Mouse (Mus musculus) lung, postnatal 0 days (tissue): ENCODE results near the gene Nfia. TPM values are rescaled to one million over a fixed set of nuclear protein-coding genes. Genes with fewer than 3 reads are reported as not detected.
A peak's percentile ranks its signal among the peaks of the same experiment; 100 is the strongest.

Experiments used
- ATAC-seq: fragments of 200-750 bp; cut with Nextera tagmentation; 2 replicates; pipeline ENCODE4 v1.8.0; 2017; ENCODE audit warnings: moderate library complexity
- DNase-seq: peaks from one replicate; pipeline ENCODE4 v3.0.0-alpha.2; 2016; ENCODE audit warnings: low spot score
- H3K27ac ChIP-seq: fragments of 300-500 bp; sonication (generic); 2 replicates; pipeline ENCODE4 v1.5.1; 2014; ENCODE audit warnings: antibody characterized with exemption, mild to moderate bottlenecking, low read length, mixed read lengths
- H3K27me3 ChIP-seq: fragments of 300-500 bp; sonication (generic); replicated peaks from 2 replicates; pipeline ENCODE4 v1.6.1; 2014; ENCODE audit warnings: low read length, mixed read lengths; ENCODE audit not compliant: insufficient read depth
- H3K36me3 ChIP-seq: fragments of 300-500 bp; sonication (generic); 2 replicates; pipeline ENCODE4 v1.6.1; 2014; ENCODE audit warnings: low read length, mixed read lengths; ENCODE audit not compliant: insufficient read depth
- H3K4me1 ChIP-seq: fragments of 300-500 bp; sonication (generic); 2 replicates; pipeline ENCODE4 v1.6.1; 2014; ENCODE audit warnings: antibody characterized with exemption, low read depth, low read length, mixed read lengths; ENCODE audit not compliant: insufficient read depth
- H3K4me2 ChIP-seq: fragments of 300-500 bp; sonication (generic); replicated peaks from 2 replicates; pipeline ENCODE4 v1.6.1; 2014; ENCODE audit warnings: low read depth, mild to moderate bottlenecking, low read length, moderate library complexity, mixed read lengths
- H3K4me3 ChIP-seq: fragments of 300-500 bp; sonication (generic); 2 replicates; pipeline ENCODE4 v1.5.1; 2014; ENCODE audit warnings: low read depth, low read length
- H3K9ac ChIP-seq: fragments of 300-500 bp; sonication (generic); replicated peaks from 2 replicates; pipeline ENCODE4 v1.6.1; 2014; ENCODE audit warnings: low read depth, mild to moderate bottlenecking
- H3K9me3 ChIP-seq: fragments of 300-500 bp; sonication (generic); 2 replicates; pipeline ENCODE4 v1.6.1; 2016; ENCODE audit warnings: low read length, mixed read lengths
- CTCF ChIP-seq: IDR thresholded peaks from 2 replicates; pipeline ENCODE4 v1.5.1; 2016; ENCODE audit warnings: antibody characterized with exemption, mild to moderate bottlenecking
- EP300 ChIP-seq: IDR thresholded peaks from 2 replicates; pipeline ENCODE4 v1.6.1; 2016; ENCODE audit warnings: antibody characterized with exemption, mild to moderate bottlenecking, control low read depth
- WGBS: fragments of 180-500 bp; shearing (Covaris S2); extraction: QIAGEN DNeasy Blood & Tissue Kit; methylation state at CpG from one replicate; pipeline ENCODE4 v1.1.7; 2014; 5-methylcytosine and 5-hydroxymethylcytosine counted together
- polyA plus RNA-seq: library from polyadenylated mRNA; unstranded; fragments of >200 nt; fragmentation: Nextera tagmentation; extraction: Ambion mirVana; gene quantifications from 2 replicates; pipeline ENCODE4 v1.2.1, GENCODE M21; 2015

Gene Nfia
- polyA plus RNA-seq, 1 experiment from 2014 or later, result 40.5 TPM

GRCm38 (mm10) chr4:97785547-97786271 is 13.2 kb downstream of the Nfia start:
- Histone ChIP-seq H3K27me3 (no peaks in the 10 kb centered on the region), H3K4me1 (0 out of 2 replicates have a peak, but pooled peaks cover 7% of the 10 kb centered on the region), H3K4me3 (no peak overlapping the region), H3K36me3 (peaks cover 7% of the 10 kb centered on the region; the same call in 1 of the 2 replicates), H3K27ac (no peak overlapping the region), H3K4me2 (no peak overlapping the region), H3K9me3 (no peaks in the 10 kb centered on the region), H3K9ac (no peak overlapping the region)
- TF ChIP-seq CTCF (no peak), EP300 (no peak)
- ATAC-seq (no peak), DNase-seq (no peak)
- 77% methylated on average over 8 of the region's 8 CpGs for WGBS

- 69% methylated on average over 8 of the region's 8 CpGs for WGBS
- no peak overlapping the region for H3K9ac ChIP-seq
- H3K27ac ChIP-seq, result no peak overlapping the region
- H3K4me3 ChIP-seq, result no peak overlapping the region
- H3K9me3 ChIP-seq, result no peaks in the 10 kb centered on the region
- H3K4me2 ChIP-seq, result no peak overlapping the region
- TF ChIP-seq EP300, result no peak
- TF ChIP-seq CTCF, result no peak
- H3K4me1 ChIP-seq, result 0 out of 2 replicates have a peak, but pooled peaks cover 6% of the 10 kb centered on the region
- H3K36me3 ChIP-seq, result peaks cover 7% of the 10 kb centered on the region; the same call in 1 of the 2 replicates
- no peaks in the 10 kb centered on the region for H3K27me3 ChIP-seq
- DNase-seq, result no peak
- no peak for ATAC-seq
These were observed 14.0 kb downstream of the Nfia start for GRCm38 (mm10) chr4:97786571-97786970.

GRCm38 (mm10) chr4:97787515-97787914 is 15.0 kb downstream of the Nfia start:
- no peaks in the 10 kb centered on the region for H3K27me3 ChIP-seq
- H3K9me3 ChIP-seq, result no peaks in the 10 kb centered on the region
- H3K9ac ChIP-seq, result no peak overlapping the region
- peaks cover 7% of the 10 kb centered on the region; the same call in 1 of the 2 replicates for H3K36me3 ChIP-seq
- TF ChIP-seq CTCF, result no peak
- TF ChIP-seq EP300, result peak; percentile 69
- H3K4me1 ChIP-seq, result 0 out of 2 replicates have a peak, but pooled peaks cover 6% of the 10 kb centered on the region
- no peak overlapping the region for H3K4me3 ChIP-seq
- H3K27ac ChIP-seq, result peak overlapping the region; percentile 62; the same call in 1 of the 2 replicates
- DNase-seq (peak; percentile 85), ATAC-seq (peak; percentile 94)
- H3K4me2 ChIP-seq, result no peak overlapping the region
- WGBS, result 66% methylated on average over 3 of the region's 3 CpGs

- H3K9me3 ChIP-seq, result no peaks in the 10 kb centered on the region
- DNase-seq (no peak), ATAC-seq (no peak)
- H3K36me3 ChIP-seq, result peaks cover under 1% of the 10 kb centered on the region; the same call in 1 of the 2 replicates
- no peak for TF ChIP-seq CTCF
- no peak for TF ChIP-seq EP300
- H3K4me1 ChIP-seq, result 0 out of 2 replicates have a peak, but pooled peaks cover 6% of the 10 kb centered on the region
- H3K27me3 ChIP-seq, result no peaks in the 10 kb centered on the region
- no peak overlapping the region for H3K9ac ChIP-seq
- no peak overlapping the region for H3K4me3 ChIP-seq
- H3K27ac ChIP-seq, result peak overlapping the region; percentile 43; the same call in 1 of the 2 replicates
- no peak overlapping the region for H3K4me2 ChIP-seq
- WGBS, result 72% methylated on average over 4 of the region's 4 CpGs
These were observed 16.0 kb downstream of the Nfia start for GRCm38 (mm10) chr4:97788537-97788936.

- no peaks in the 10 kb centered on the region for H3K36me3 ChIP-seq
- no peaks in the 10 kb centered on the region for H3K27me3 ChIP-seq
- no peak for DNase-seq
- no peak overlapping the region for H3K4me2 ChIP-seq
- no peak overlapping the region for H3K27ac ChIP-seq
- H3K4me3 ChIP-seq, result no peak overlapping the region
- no peak for ATAC-seq
- no peak for TF ChIP-seq EP300
- TF ChIP-seq CTCF, result no peak
- H3K9me3 ChIP-seq, result no peaks in the 10 kb centered on the region
- H3K4me1 ChIP-seq, result peaks cover 12% of the 10 kb centered on the region; the same call in 1 of the 2 replicates
- no peak overlapping the region for H3K9ac ChIP-seq
- WGBS, result 89% methylated on average over 10 of the region's 10 CpGs
These were observed 21.4 kb downstream of the Nfia start for GRCm38 (mm10) chr4:97793931-97794330.

- DNase-seq, result no peak
- Histone ChIP-seq H3K9me3 (no peaks in the 10 kb centered on the region), H3K4me1 (peaks cover 12% of the 10 kb centered on the region; the same call in 1 of the 2 replicates), H3K36me3 (no peaks in the 10 kb centered on the region), H3K27ac (no peak overlapping the region), H3K4me3 (no peak overlapping the region), H3K9ac (no peak overlapping the region), H3K4me2 (no peak overlapping the region), H3K27me3 (no peaks in the 10 kb centered on the region)
- peak; percentile 32; the same call in 1 of the 2 replicates for ATAC-seq
- 78% methylated on average over 4 of the region's 4 CpGs for WGBS
- TF ChIP-seq EP300 (no peak), CTCF (no peak)
These were observed 22.3 kb downstream of the Nfia start for GRCm38 (mm10) chr4:97794865-97795264.
